Mouse (Mus musculus): ENCODE results near the gene Sdk1. TPM values are rescaled to one million over a fixed set of nuclear protein-coding genes. Genes with fewer than 3 reads are reported as not detected.
"Not testable (repeated sequence)": the region's sequence is repeated elsewhere in the genome, so short reads cannot be mapped to it uniquely, and the experiment has no call there.

Gene Sdk1
- polyA plus RNA-seq, 1 experiment, result 1.0 TPM

GRCm38 (mm10) chr5:141625401-141625800 is 384.1 kb downstream of the Sdk1 start:
- Histone ChIP-seq H3K27me3 (ENCODE audit: control insufficient read depth, insufficient read depth, low read length) (no peaks in the 10 kb centered on the region), H3K4me3 (ENCODE audit: low read depth, low read length) (no peak overlapping the region), H3K4me1 (ENCODE audit: control insufficient read depth, insufficient read depth, insufficient read length, low read length) (no peaks in the 10 kb centered on the region), H3K36me3 (ENCODE audit: control insufficient read depth, insufficient read depth, low read length) (no peaks in the 10 kb centered on the region), H3K27ac (ENCODE audit: insufficient read depth, low read depth, low read length) (no peak overlapping the region)
- no peak for TF ChIP-seq POLR2A (IDR thresholded peaks at IDR 0.05; ENCODE audit: low read depth, low read length)
- no peak for TF ChIP-seq CTCF (IDR thresholded peaks at IDR 0.05; ENCODE audit: extremely low read depth, insufficient read length, insufficient replicate concordance, low read depth, low read length)
- 87% methylated on average over 4 of the region's 4 CpGs for WGBS

- Histone ChIP-seq H3K27ac (ENCODE audit: insufficient read depth, low read depth, low read length) (no peak overlapping the region), H3K4me1 (ENCODE audit: control insufficient read depth, insufficient read depth, insufficient read length, low read length) (no peaks in the 10 kb centered on the region), H3K36me3 (ENCODE audit: control insufficient read depth, insufficient read depth, low read length) (no peaks in the 10 kb centered on the region), H3K4me3 (ENCODE audit: low read depth, low read length) (no peak overlapping the region), H3K27me3 (ENCODE audit: control insufficient read depth, insufficient read depth, low read length) (no peaks in the 10 kb centered on the region)
- 85% methylated on average over 5 of the region's 5 CpGs for WGBS
- TF ChIP-seq POLR2A (IDR thresholded peaks at IDR 0.05; ENCODE audit: low read depth, low read length) (no peak), CTCF (IDR thresholded peaks at IDR 0.05; ENCODE audit: extremely low read depth, insufficient read length, insufficient replicate concordance, low read depth, low read length) (no peak)
These were observed 390.4 kb downstream of the Sdk1 start for GRCm38 (mm10) chr5:141631641-141632040.

- Histone ChIP-seq H3K36me3 (ENCODE audit: control insufficient read depth, insufficient read depth, low read length) (no peaks in the 10 kb centered on the region), H3K27me3 (ENCODE audit: control insufficient read depth, insufficient read depth, low read length) (no peaks in the 10 kb centered on the region), H3K4me3 (ENCODE audit: low read depth, low read length) (no peak overlapping the region), H3K27ac (ENCODE audit: insufficient read depth, low read depth, low read length) (no peak overlapping the region), H3K4me1 (ENCODE audit: control insufficient read depth, insufficient read depth, insufficient read length, low read length) (no peaks in the 10 kb centered on the region)
- WGBS, result 55% methylated on average over 4 of the region's 4 CpGs
- TF ChIP-seq CTCF (IDR thresholded peaks at IDR 0.05; ENCODE audit: extremely low read depth, insufficient read length, insufficient replicate concordance, low read depth, low read length) (no peak), POLR2A (IDR thresholded peaks at IDR 0.05; ENCODE audit: low read depth, low read length) (no peak)
These were observed 392.0 kb downstream of the Sdk1 start for GRCm38 (mm10) chr5:141633271-141633670.

- H3K27ac ChIP-seq (ENCODE audit: insufficient read depth, low read depth, low read length), result no peak overlapping the region
- H3K4me1 ChIP-seq (ENCODE audit: control insufficient read depth, insufficient read depth, insufficient read length, low read length), result no peaks in the 10 kb centered on the region
- WGBS, result 88% methylated on average over 11 of the region's 11 CpGs
- H3K4me3 ChIP-seq (ENCODE audit: low read depth, low read length), result no peak overlapping the region
- no peaks in the 10 kb centered on the region for H3K27me3 ChIP-seq (ENCODE audit: control insufficient read depth, insufficient read depth, low read length)
- TF ChIP-seq CTCF (IDR thresholded peaks at IDR 0.05; ENCODE audit: extremely low read depth, insufficient read length, insufficient replicate concordance, low read depth, low read length), result no peak
- TF ChIP-seq POLR2A (IDR thresholded peaks at IDR 0.05; ENCODE audit: low read depth, low read length), result no peak
- H3K36me3 ChIP-seq (ENCODE audit: control insufficient read depth, insufficient read depth, low read length), result no peaks in the 10 kb centered on the region
These were observed 395.1 kb downstream of the Sdk1 start for GRCm38 (mm10) chr5:141636406-141636805.

GRCm38 (mm10) chr5:141637054-141637453 is 395.8 kb downstream of the Sdk1 start:
- H3K4me3 ChIP-seq (ENCODE audit: low read depth, low read length); H3K27me3 ChIP-seq (ENCODE audit: control insufficient read depth, insufficient read depth, low read length); H3K4me1 ChIP-seq (ENCODE audit: control insufficient read depth, insufficient read depth, insufficient read length, low read length); H3K27ac ChIP-seq (ENCODE audit: insufficient read depth, low read depth, low read length); H3K36me3 ChIP-seq (ENCODE audit: control insufficient read depth, insufficient read depth, low read length): not testable (repeated sequence)
- 41% methylated on average over 3 of the region's 3 CpGs for WGBS

DNA sequence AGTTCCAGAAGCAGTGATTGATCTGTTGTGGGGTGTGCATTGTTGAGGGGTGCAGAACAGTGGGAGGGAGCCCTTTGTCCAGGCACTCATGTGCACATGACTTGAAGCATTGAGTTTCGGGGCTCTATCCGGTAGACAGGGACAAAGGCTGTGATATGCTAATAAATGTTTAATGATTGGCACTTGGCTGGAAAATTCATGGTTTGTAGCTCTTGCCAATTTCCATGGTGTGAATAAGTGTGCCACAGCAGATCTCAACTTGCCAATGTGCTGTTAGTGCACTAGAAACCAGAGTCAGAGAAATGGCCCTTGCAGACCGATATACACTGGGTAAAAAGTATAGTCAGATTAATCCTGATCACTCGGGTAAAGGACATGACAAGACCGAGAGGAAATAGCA is 404.4 kb downstream of the Sdk1 start:
- no peak overlapping the region for H3K4me3 ChIP-seq (ENCODE audit: low read depth, low read length)
- TF ChIP-seq CTCF (IDR thresholded peaks at IDR 0.05; ENCODE audit: extremely low read depth, insufficient read length, insufficient replicate concordance, low read depth, low read length) (no peak), POLR2A (IDR thresholded peaks at IDR 0.05; ENCODE audit: low read depth, low read length) (no peak)
- H3K36me3 ChIP-seq (ENCODE audit: control insufficient read depth, insufficient read depth, low read length), result no peaks in the 10 kb centered on the region
- 82% methylated on average over 5 of the region's 5 CpGs for WGBS
- H3K27me3 ChIP-seq (ENCODE audit: control insufficient read depth, insufficient read depth, low read length), result no peaks in the 10 kb centered on the region
- H3K27ac ChIP-seq (ENCODE audit: insufficient read depth, low read depth, low read length), result no peak overlapping the region
- no peaks in the 10 kb centered on the region for H3K4me1 ChIP-seq (ENCODE audit: control insufficient read depth, insufficient read depth, insufficient read length, low read length)

GRCm38 (mm10) chr5:141646621-141647020 is 405.3 kb downstream of the Sdk1 start:
- Histone ChIP-seq H3K4me1 (ENCODE audit: control insufficient read depth, insufficient read depth, insufficient read length, low read length) (no peaks in the 10 kb centered on the region), H3K36me3 (ENCODE audit: control insufficient read depth, insufficient read depth, low read length) (no peaks in the 10 kb centered on the region), H3K27me3 (ENCODE audit: control insufficient read depth, insufficient read depth, low read length) (no peaks in the 10 kb centered on the region), H3K27ac (ENCODE audit: insufficient read depth, low read depth, low read length) (no peak overlapping the region), H3K4me3 (ENCODE audit: low read depth, low read length) (no peak overlapping the region)
- WGBS, result 52% methylated on average over 2 of the region's 2 CpGs
- no peak for TF ChIP-seq CTCF (IDR thresholded peaks at IDR 0.05; ENCODE audit: extremely low read depth, insufficient read length, insufficient replicate concordance, low read depth, low read length)
- no peak for TF ChIP-seq POLR2A (IDR thresholded peaks at IDR 0.05; ENCODE audit: low read depth, low read length)

DNA sequence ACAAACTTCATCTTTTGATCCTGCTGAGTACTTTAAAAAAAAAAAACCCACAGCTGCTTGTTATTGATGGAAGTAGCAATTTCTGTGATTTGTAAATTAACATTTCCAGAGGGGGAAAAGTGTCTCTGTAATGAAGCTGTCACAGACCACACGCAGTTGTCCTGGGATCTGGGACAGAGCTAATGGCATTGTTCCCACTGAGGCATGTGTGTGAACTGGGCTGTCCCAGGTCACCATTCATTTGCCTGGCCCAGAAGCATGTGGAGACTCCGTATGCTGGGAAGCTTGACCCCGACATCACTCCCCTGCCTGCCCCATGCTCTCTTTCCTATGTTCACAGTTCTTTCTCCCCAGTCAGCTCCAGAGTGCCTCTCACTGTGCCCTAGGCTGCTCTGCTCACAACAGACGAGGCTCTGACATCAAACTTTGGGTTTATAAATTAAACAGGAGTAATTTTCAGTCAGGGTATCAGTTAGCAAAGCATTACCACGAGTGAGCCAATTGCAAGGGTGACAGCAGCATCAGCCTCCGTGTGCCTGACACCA is 408.6 kb downstream of the Sdk1 start:
- WGBS, result 71% methylated on average over 6 of the region's 6 CpGs
- TF ChIP-seq CTCF (IDR thresholded peaks at IDR 0.05; ENCODE audit: extremely low read depth, insufficient read length, insufficient replicate concordance, low read depth, low read length) (no peak), POLR2A (IDR thresholded peaks at IDR 0.05; ENCODE audit: low read depth, low read length) (no peak)

More for the DNA sequence above, 408.6 kb downstream of the Sdk1 start:
- Histone ChIP-seq H3K27ac (ENCODE audit: insufficient read depth, low read depth, low read length) (no peak overlapping the region), H3K4me1 (ENCODE audit: control insufficient read depth, insufficient read depth, insufficient read length, low read length) (peaks cover 3% of the 10 kb centered on the region; the same call in 1 of the 2 replicates), H3K36me3 (ENCODE audit: control insufficient read depth, insufficient read depth, low read length) (no peaks in the 10 kb centered on the region), H3K27me3 (ENCODE audit: control insufficient read depth, insufficient read depth, low read length) (no peaks in the 10 kb centered on the region), H3K4me3 (ENCODE audit: low read depth, low read length) (no peak overlapping the region)

All from small intestine, adult 2 months (tissue).